Mouse (Mus musculus) CH12.LX (cell line): ENCODE measurements around the gene Ugt1a6a. TPM values are rescaled to one million over a fixed set of nuclear protein-coding genes. Genes with fewer than 3 reads are reported as not detected.

Experiments used
- DNase-seq: peaks from one replicate; pipeline ENCODE4 v3.0.0-alpha.2; 2013; ENCODE audit errors: extremely low read depth
- H3K27ac ChIP-seq: 2 replicates; pipeline ENCODE4 v1.5.1; 2012; ENCODE audit warnings: low read depth, mild to moderate bottlenecking, control low read depth, moderate library complexity; ENCODE audit not compliant: insufficient read depth
- H3K27me3 ChIP-seq: replicated peaks from 2 replicates; pipeline ENCODE3; 2012; ENCODE audit warnings: inconsistent platforms
- H3K36me3 ChIP-seq, 2 experiments: replicated peaks in 1 of 2; 2 replicates each; pipeline versions ENCODE3 to v1.6.1; 2012; ENCODE audit warnings: inconsistent platforms in 1 of 2, low read length in 1 of 2, mild to moderate bottlenecking in 1 of 2, mixed read lengths in 1 of 2, moderate library complexity in 1 of 2; ENCODE audit not compliant: control insufficient read depth in 1 of 2, insufficient read depth in 1 of 2
- H3K4me1 ChIP-seq, 2 experiments: 2 replicates each; pipeline ENCODE4 v1.6.1; 2012; ENCODE audit warnings: inconsistent platforms in 1 of 2, moderate library complexity in 1 of 2; ENCODE audit not compliant: insufficient read depth in 2 of 2, control insufficient read depth in 1 of 2
- H3K4me2 ChIP-seq: 2 replicates; pipeline ENCODE4 v1.6.1; 2012; ENCODE audit warnings: low read depth, mild to moderate bottlenecking, control low read depth; ENCODE audit not compliant: poor library complexity, insufficient read depth, severe bottlenecking
- H3K4me3 ChIP-seq, 3 experiments: fragments of 150-350 bp in 1 of 3; sonication (generic) in 1 of 3; replicated peaks in 1 of 3; 2 replicates each; pipeline versions ENCODE3 to v1.5.1; 2011 to 2012; ENCODE audit warnings: low read depth in 2 of 3, low read length in 2 of 3, mild to moderate bottlenecking in 2 of 3, moderate library complexity in 2 of 3, control low read depth in 1 of 3, improper control_type of control experiment in 1 of 3, inconsistent platforms in 1 of 3, mixed read lengths in 1 of 3; ENCODE audit not compliant: poor library complexity in 1 of 3
- H3K79me2 ChIP-seq: replicated peaks from 2 replicates; pipeline ENCODE4 v1.6.1; 2012; ENCODE audit warnings: mild to moderate bottlenecking, moderate library complexity; ENCODE audit not compliant: control insufficient read depth, poor library complexity, insufficient read depth, severe bottlenecking; ENCODE audit errors: extremely low read depth
- H3K9ac ChIP-seq: 2 replicates; pipeline ENCODE4 v1.6.1; 2012; ENCODE audit warnings: low read depth, mild to moderate bottlenecking, control low read depth, moderate library complexity; ENCODE audit not compliant: insufficient read depth
- H3K9me3 ChIP-seq: replicated peaks from 2 replicates; pipeline ENCODE3; 2012; ENCODE audit warnings: low read length, inconsistent platforms, mixed read lengths
- BHLHE40 ChIP-seq: IDR thresholded peaks from 2 replicates; pipeline ENCODE4 v1.6.1; 2011; ENCODE audit warnings: mild to moderate bottlenecking, low read depth, low read length, improper control_type of control experiment
- CHD2 ChIP-seq: IDR thresholded peaks from 2 replicates; pipeline ENCODE4 v1.6.1; 2011; ENCODE audit warnings: low read length, improper control_type of control experiment
- E2F4 ChIP-seq: IDR thresholded peaks from 2 replicates; pipeline ENCODE4 v1.6.1; 2011; ENCODE audit warnings: low read depth, low read length, improper control_type of control experiment; ENCODE audit not compliant: insufficient replicate concordance
- IRF4 ChIP-seq: IDR thresholded peaks from 2 replicates; pipeline ENCODE4 v1.6.1; 2014; ENCODE audit warnings: low read depth, mild to moderate bottlenecking, inconsistent platforms, low read length, improper control_type of control experiment
- JUN ChIP-seq: IDR thresholded peaks from 2 replicates; pipeline ENCODE4 v1.6.1; 2011; ENCODE audit warnings: low read depth, mild to moderate bottlenecking, low read length, improper control_type of control experiment, moderate library complexity; ENCODE audit not compliant: insufficient read depth
- MAX ChIP-seq: IDR thresholded peaks from 2 replicates; pipeline ENCODE4 v1.6.1; 2011; ENCODE audit warnings: low read length, improper control_type of control experiment
- NRF1 ChIP-seq: IDR thresholded peaks from 2 replicates; pipeline ENCODE4 v1.6.1; 2014; ENCODE audit warnings: low read depth, mild to moderate bottlenecking, inconsistent platforms, low read length, improper control_type of control experiment, moderate library complexity
- PAX5 ChIP-seq: IDR thresholded peaks from 2 replicates; pipeline ENCODE4 v1.6.1; 2012; ENCODE audit warnings: low read length, inconsistent platforms, mixed read lengths
- POLR2A ChIP-seq: IDR thresholded peaks from 2 replicates; pipeline ENCODE4 v1.6.1; 2011; ENCODE audit warnings: low read depth, mild to moderate bottlenecking, improper control_type of control experiment, low read length
- POLR2AphosphoS2 ChIP-seq: IDR thresholded peaks from 2 replicates; pipeline ENCODE4 v1.6.1; 2011; ENCODE audit warnings: low read depth, low read length, improper control_type of control experiment
- SMC3 ChIP-seq: IDR thresholded peaks from 2 replicates; pipeline ENCODE4 v1.6.1; 2011; ENCODE audit warnings: low read depth, low read length, improper control_type of control experiment
- TBP ChIP-seq: conservative IDR thresholded peaks from 2 replicates; pipeline ENCODE4 v1.6.1; 2011; ENCODE audit warnings: low read depth, low read length, improper control_type of control experiment
- UBTF ChIP-seq: IDR thresholded peaks from 2 replicates; pipeline ENCODE4 v1.6.1; 2012; ENCODE audit warnings: low read depth, mild to moderate bottlenecking, inconsistent platforms, low read length, improper control_type of control experiment, moderate library complexity
- USF2 ChIP-seq: conservative IDR thresholded peaks from 2 replicates; pipeline ENCODE4 v1.6.1; 2011; ENCODE audit warnings: low read depth, low read length, improper control_type of control experiment
- ZC3H11A ChIP-seq: IDR thresholded peaks from 2 replicates; pipeline ENCODE4 v1.6.1; 2012; ENCODE audit warnings: low read depth, mild to moderate bottlenecking, inconsistent platforms, low read length, improper control_type of control experiment
- ZMIZ1 ChIP-seq: IDR thresholded peaks from 2 replicates; pipeline ENCODE4 v1.6.1; 2012; ENCODE audit warnings: low read depth, mild to moderate bottlenecking, inconsistent platforms, low read length, improper control_type of control experiment
- dilution Hi-C: fragments of 300-500 bp; cut with MboI; formaldehyde crosslinking; loops from 2 replicates; pipeline ENCODE4 v1.14.3; 2020; ENCODE audit warnings: low sequenced_read_pairs; ENCODE audit not compliant: extremely low pct_unique_long_range_greater_than_20kb, extremely low pct_ligation_motif_present
- in situ Hi-C: fragments of 300-500 bp; cut with MboI; formaldehyde crosslinking; loops from 3 replicates; pipeline ENCODE4 v1.14.3; 2019; ENCODE audit warnings: low sequenced_read_pairs, low pct_ligation_motif_present, low pct_unique_long_range_greater_than_20kb, mixed read lengths
- polyA plus RNA-seq: library from polyadenylated mRNA; unstranded; fragments of >175 nt; gene quantifications from 2 replicates; pipeline ENCODE4 v1.2.1, GENCODE M21; 2012; ENCODE audit warnings: low read depth; ENCODE audit not compliant: insufficient read length
- total RNA-seq, 2 experiments: library from RNA; depleted of rRNA; stranded (reverse); fragments of 300-350 nt in 1 of 2; fragments of >200 nt in 1 of 2; gene quantifications; 2 replicates each; pipeline ENCODE4 v1.2.3; 2012 to 2014

Gene Ugt1a6a
- total and polyA plus RNA-seq, 3 experiments: 0.19 to 0.43 (median 0.30) TPM

DNA sequence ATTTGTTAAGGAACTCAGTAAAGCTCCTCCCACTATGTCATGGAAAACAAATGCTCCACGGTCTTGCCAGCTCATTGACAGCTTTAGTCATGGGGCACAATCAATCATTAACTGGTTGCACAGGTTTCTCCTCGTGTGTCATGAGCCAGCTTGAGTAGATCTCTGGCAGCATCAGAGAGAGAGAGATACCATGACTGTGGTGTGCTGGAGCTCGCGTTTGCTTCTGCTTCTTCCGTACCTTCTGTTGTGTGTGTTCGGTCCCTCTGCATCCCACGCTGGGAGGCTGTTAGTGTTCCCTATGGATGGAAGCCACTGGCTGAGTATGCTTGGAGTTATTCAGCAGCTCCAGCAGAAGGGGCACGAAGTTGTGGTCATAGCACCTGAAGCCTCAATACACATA lies 77.2 kb downstream of the Ugt1a6a start, which contains the start of gene Ugt1a1:
TSS of gene Ugt1a1 (plus strand) at position 148 of the 400 bp plus-strand sequence.
- dilution Hi-C loops: no loop called here
- DNase-seq: no peak
- Histone ChIP-seq H3K9ac (no peak within 1 kb of the TSS), H3K27ac (no peak within 1 kb of the TSS), H3K4me2 (no peak within 1 kb of the TSS), H3K4me3 (no peak within 1 kb of the TSS), H3K4me1 (no peaks in the 10 kb centered on the region), H3K79me2 (no peaks in the 10 kb centered on the region), H3K36me3 (no peaks in the 10 kb centered on the region), H3K27me3 (no peaks in the 10 kb centered on the region), H3K9me3 (peaks cover 50% of the 10 kb centered on the region)
- TF ChIP-seq CHD2 (no peak), SMC3 (no peak), NRF1 (no peak), MAX (no peak), JUN (no peak), PAX5 (no peak), E2F4 (no peak)
- in situ Hi-C loops: no loop called here

- in situ Hi-C loops: no loop called here
- Histone ChIP-seq H3K36me3 (no peaks in the 10 kb centered on the region), H3K9ac (no peak overlapping the region), H3K4me1 (no peaks in the 10 kb centered on the region), H3K4me3 (no peak overlapping the region), H3K27me3 (no peaks in the 10 kb centered on the region), H3K4me2 (no peak overlapping the region), H3K27ac (no peak overlapping the region), H3K79me2 (no peaks in the 10 kb centered on the region), H3K9me3 (peaks cover 57% of the 10 kb centered on the region)
- DNase-seq: no peak
- no peak for TF ChIP-seq ZC3H11A
- no peak for TF ChIP-seq USF2
- TF ChIP-seq ZMIZ1: no peak
- no peak for TF ChIP-seq MAX
- TF ChIP-seq BHLHE40: no peak
- no peak for TF ChIP-seq CHD2
- no peak for TF ChIP-seq SMC3
- TF ChIP-seq JUN: no peak
- no peak for TF ChIP-seq POLR2A
- no peak for TF ChIP-seq UBTF
- no peak for TF ChIP-seq PAX5
- no peak for TF ChIP-seq TBP
- TF ChIP-seq IRF4: no peak
- TF ChIP-seq POLR2AphosphoS2: no peak
- dilution Hi-C loops: no loop called here
Measured at GRCm38 (mm10) chr1:88212341-88213045, 77.9 kb downstream of the Ugt1a6a start.
